ENCODE assay signal across 35 mouse cellular contexts in the genomic region with DNA sequence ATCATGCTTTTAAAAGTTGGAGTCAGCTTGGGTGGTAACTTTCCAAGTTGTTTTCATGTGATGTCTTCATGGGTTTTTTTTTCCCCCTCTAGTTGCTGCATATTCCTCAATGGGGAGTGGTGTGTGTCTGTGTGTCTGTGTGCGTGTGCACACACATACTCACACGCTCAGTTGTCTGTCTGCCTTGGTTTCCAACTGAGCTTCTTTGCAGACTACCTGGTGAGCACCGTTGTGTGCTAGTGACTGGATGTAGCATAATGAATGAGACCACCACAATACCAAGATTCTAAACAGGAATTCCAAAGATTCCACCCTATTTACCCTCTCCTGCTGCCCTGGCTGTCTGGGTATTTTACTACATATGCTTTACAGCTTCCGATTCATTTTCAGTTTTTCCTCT.
"Had no signal": no experiment of that assay in that cellular context is flagged by ENCODE, and none has a peak within 500 bp of the region (broad histone marks: within the 10 kb centered on the region; RNA-seq: fewer than 3 reads in every experiment).

No protein-coding gene starts in this region.

- H3K27me3 ChIP-seq: heart, embryonic 12.5 days; heart, embryonic 13.5 days; heart, embryonic 15.5 days; hindbrain, embryonic 12.5 days; hindbrain, embryonic 13.5 days; hindbrain, embryonic 15.5 days; intestine, embryonic 15.5 days; kidney, embryonic 15.5 days had no signal

- H3K9ac ChIP-seq: heart, embryonic 12.5 days; heart, embryonic 13.5 days; heart, embryonic 15.5 days; hindbrain, embryonic 12.5 days; hindbrain, embryonic 13.5 days; hindbrain, embryonic 14.5 days; hindbrain, embryonic 15.5 days; intestine, embryonic 15.5 days; kidney, embryonic 15.5 days had no signal

- H3K4me2 ChIP-seq: heart, embryonic 11.5 days; heart, embryonic 12.5 days; heart, embryonic 13.5 days; heart, embryonic 15.5 days; hindbrain, embryonic 12.5 days; hindbrain, embryonic 13.5 days; hindbrain, embryonic 14.5 days; hindbrain, embryonic 15.5 days; intestine, embryonic 15.5 days; kidney, embryonic 15.5 days had no signal

- DNase-seq: heart, postnatal 10 days; heart, postnatal 14 days; heart, postnatal 36 days; heart, postnatal 4 days; kidney, adult 11 months; kidney, adult 18-20 months; kidney, adult 2 months; kidney, adult 8-10 months; kidney, adult 9 months; kidney, postnatal 10 days; kidney, postnatal 14 days; kidney, postnatal 25 days; kidney, postnatal 36 days; kidney, postnatal 4 days; layer of hippocampus, adult 9-11 months; layer of hippocampus, postnatal 36 days had no signal

- H3K9me3 ChIP-seq: heart, embryonic 10.5 days; heart, embryonic 12.5 days; heart, embryonic 13.5 days; heart, embryonic 15.5 days; hindbrain, embryonic 10.5 days; hindbrain, embryonic 12.5 days; hindbrain, embryonic 13.5 days; hindbrain, embryonic 15.5 days; intestine, embryonic 15.5 days; kidney, embryonic 15.5 days had no signal

- H3K27ac ChIP-seq: heart, embryonic 10.5 days; heart, embryonic 13.5 days; heart, embryonic 15.5 days; hindbrain, embryonic 10.5 days; hindbrain, embryonic 12.5 days; hindbrain, embryonic 13.5 days; hindbrain, embryonic 14.5 days; hindbrain, embryonic 15.5 days; hindbrain, postnatal 0 days; intestine, embryonic 15.5 days; kidney, embryonic 15.5 days; kidney, postnatal 0 days; layer of hippocampus, adult 2 months had no signal

- H3K4me3 ChIP-seq: heart, embryonic 10.5 days; heart, embryonic 12.5 days; heart, embryonic 13.5 days; heart, embryonic 15.5 days; hindbrain, embryonic 10.5 days; hindbrain, embryonic 12.5 days; hindbrain, embryonic 13.5 days; hindbrain, embryonic 15.5 days; intestine, embryonic 15.5 days; kidney, embryonic 15.5 days; layer of hippocampus, adult 2 months had no signal

- H3K36me3 ChIP-seq: heart, embryonic 10.5 days; heart, embryonic 12.5 days; heart, embryonic 13.5 days; heart, embryonic 15.5 days; hindbrain, embryonic 10.5 days; hindbrain, embryonic 12.5 days; hindbrain, embryonic 13.5 days; hindbrain, embryonic 15.5 days; intestine, embryonic 15.5 days; kidney, embryonic 15.5 days had no signal

- ATAC-seq: hindbrain, embryonic 16.5 days; hindbrain, postnatal 0 days; inflammation-experienced regulatory T-cells, adult 6 months; intestine, embryonic 15.5 days; intestine, embryonic 16.5 days; intestine, postnatal 0 days had no signal

- H3K4me1 ChIP-seq: heart, embryonic 10.5 days; heart, embryonic 12.5 days; heart, embryonic 13.5 days; heart, embryonic 15.5 days; hindbrain, embryonic 12.5 days; hindbrain, embryonic 13.5 days; hindbrain, embryonic 15.5 days; intestine, embryonic 15.5 days; kidney, embryonic 15.5 days had no signal
